Mouse (Mus musculus) kidney, embryonic 16.5 days (tissue): ENCODE measurements at regions not wholly inside any gene's neighbourhood (a gene's known extent, or its start where the extent isn't known, plus 50 kb on each side); places are given as distances from the start of the nearest gene placed in this dataset.

Experiments
- ATAC-seq: fragments of 200-750 bp; cut with Nextera tagmentation; 2 replicates; pipeline ENCODE4 v1.8.0; 2017; ENCODE audit warnings: moderate TSS enrichment; ENCODE audit not compliant: low FRiP score, low TSS enrichment
- H3K27ac ChIP-seq: fragments of 300-500 bp; sonication (generic); 2 replicates; pipeline ENCODE4 v1.5.1; 2014; ENCODE audit warnings: low read length
- H3K27me3 ChIP-seq: fragments of 300-500 bp; sonication (generic); 2 replicates; pipeline ENCODE4 v1.6.1; 2014; ENCODE audit warnings: low read length, control low read depth, mixed read lengths; ENCODE audit not compliant: insufficient read depth
- H3K36me3 ChIP-seq: fragments of 300-500 bp; sonication (generic); 2 replicates; pipeline ENCODE4 v1.6.1; 2014; ENCODE audit warnings: low read length, control low read depth, mixed read lengths; ENCODE audit not compliant: insufficient read depth
- H3K4me1 ChIP-seq: fragments of 300-500 bp; sonication (generic); 2 replicates; pipeline ENCODE4 v1.6.1; 2014; ENCODE audit warnings: low read length, control low read depth, mixed read lengths; ENCODE audit not compliant: insufficient read depth
- H3K4me2 ChIP-seq: fragments of 300-500 bp; sonication (generic); replicated peaks from 2 replicates; pipeline ENCODE4 v1.6.1; 2014; ENCODE audit warnings: low read depth, low read length
- H3K4me3 ChIP-seq: fragments of 300-500 bp; sonication (generic); 2 replicates; pipeline ENCODE4 v1.5.1; 2014; ENCODE audit warnings: mild to moderate bottlenecking, low read length
- H3K9ac ChIP-seq: fragments of 300-500 bp; sonication (generic); replicated peaks from 2 replicates; pipeline ENCODE4 v1.6.1; 2014; ENCODE audit warnings: low read length
- H3K9me3 ChIP-seq: fragments of 300-500 bp; sonication (generic); 2 replicates; pipeline ENCODE4 v1.6.1; 2016; ENCODE audit warnings: low read length, control low read depth
- WGBS: fragments of 180-500 bp; shearing (Covaris S2); extraction: QIAGEN DNeasy Blood & Tissue Kit; methylation state at CpG from one replicate; pipeline ENCODE4 v1.1.7; 2014; 5-methylcytosine and 5-hydroxymethylcytosine counted together

GRCm38 (mm10) chr7:95924805-95925204 lies 246.2 kb upstream of the Tenm4 start:
- ATAC-seq, result 0 out of 2 replicates have a peak, but pooled peaks have one; percentile 75
- no peaks in the 10 kb centered on the region for H3K4me1 ChIP-seq
- H3K9ac ChIP-seq, result no peak overlapping the region
- H3K9me3 ChIP-seq, result no peaks in the 10 kb centered on the region
- H3K4me2 ChIP-seq, result no peak overlapping the region
- 41% methylated on average over 2 of the region's 2 CpGs for WGBS
- no peak overlapping the region for H3K27ac ChIP-seq
- no peaks in the 10 kb centered on the region for H3K36me3 ChIP-seq
- no peaks in the 10 kb centered on the region for H3K27me3 ChIP-seq
- H3K4me3 ChIP-seq, result no peak overlapping the region

GRCm38 (mm10) chr7:95926119-95927039 lies 244.7 kb upstream of the Tenm4 start:
- Histone ChIP-seq H3K9ac (no peak overlapping the region), H3K27me3 (no peaks in the 10 kb centered on the region), H3K9me3 (no peaks in the 10 kb centered on the region), H3K4me3 (no peak overlapping the region), H3K36me3 (no peaks in the 10 kb centered on the region), H3K4me1 (no peaks in the 10 kb centered on the region), H3K27ac (no peak overlapping the region), H3K4me2 (no peak overlapping the region)
- no peak for ATAC-seq
- 81% methylated on average over 6 of the region's 6 CpGs for WGBS

GRCm38 (mm10) chr7:95936599-95936998 lies 234.4 kb upstream of the Tenm4 start:
- Histone ChIP-seq H3K27me3 (no peaks in the 10 kb centered on the region), H3K9ac (no peak overlapping the region), H3K27ac (no peak overlapping the region), H3K9me3 (no peaks in the 10 kb centered on the region), H3K36me3 (no peaks in the 10 kb centered on the region), H3K4me2 (no peak overlapping the region), H3K4me3 (no peak overlapping the region), H3K4me1 (no peaks in the 10 kb centered on the region)
- WGBS, result 82% methylated on average over 5 of the region's 5 CpGs
- no peak for ATAC-seq

- Histone ChIP-seq H3K4me1 (no peaks in the 10 kb centered on the region), H3K9ac (no peak overlapping the region), H3K27me3 (no peaks in the 10 kb centered on the region), H3K27ac (no peak overlapping the region), H3K4me3 (no peak overlapping the region), H3K4me2 (no peak overlapping the region), H3K36me3 (no peaks in the 10 kb centered on the region), H3K9me3 (0 out of 2 replicates have a peak, but pooled peaks cover 3% of the 10 kb centered on the region)
- WGBS, result 73% methylated on average over 6 of the region's 6 CpGs
- ATAC-seq, result no peak
These were observed 227.6 kb upstream of the Tenm4 start for GRCm38 (mm10) chr7:95943420-95943819.

- H3K4me2 ChIP-seq, result no peak overlapping the region
- H3K4me3 ChIP-seq, result no peak overlapping the region
- no peaks in the 10 kb centered on the region for H3K27me3 ChIP-seq
- H3K27ac ChIP-seq, result no peak overlapping the region
- H3K4me1 ChIP-seq, result no peaks in the 10 kb centered on the region
- H3K9me3 ChIP-seq, result no peaks in the 10 kb centered on the region
- ATAC-seq, result no peak
- no peaks in the 10 kb centered on the region for H3K36me3 ChIP-seq
- 75% methylated on average over 2 of the region's 2 CpGs for WGBS
- H3K9ac ChIP-seq, result no peak overlapping the region
These were observed 218.7 kb upstream of the Tenm4 start for GRCm38 (mm10) chr7:95952395-95952794.

- ATAC-seq, result no peak; the same call in 1 of the 2 replicates
- Histone ChIP-seq H3K27ac (no peak overlapping the region), H3K27me3 (no peaks in the 10 kb centered on the region), H3K36me3 (no peaks in the 10 kb centered on the region), H3K4me1 (no peaks in the 10 kb centered on the region), H3K4me3 (no peak overlapping the region), H3K9me3 (no peaks in the 10 kb centered on the region), H3K4me2 (no peak overlapping the region), H3K9ac (no peak overlapping the region)
- WGBS, result 84% methylated on average over 2 of the region's 2 CpGs
These were observed 216.5 kb upstream of the Tenm4 start for GRCm38 (mm10) chr7:95954511-95954910.

- no peak for ATAC-seq
- Histone ChIP-seq H3K4me1 (no peaks in the 10 kb centered on the region), H3K9me3 (no peaks in the 10 kb centered on the region), H3K27me3 (no peaks in the 10 kb centered on the region), H3K9ac (no peak overlapping the region), H3K27ac (no peak overlapping the region), H3K36me3 (no peaks in the 10 kb centered on the region), H3K4me3 (no peak overlapping the region), H3K4me2 (no peak overlapping the region)
- WGBS, result 72% methylated on average over 2 of the region's 2 CpGs
These were observed 215.9 kb upstream of the Tenm4 start for GRCm38 (mm10) chr7:95955119-95955518.

- Histone ChIP-seq H3K36me3 (no peaks in the 10 kb centered on the region), H3K27ac (no peak overlapping the region), H3K9me3 (no peaks in the 10 kb centered on the region), H3K27me3 (no peaks in the 10 kb centered on the region), H3K4me1 (no peaks in the 10 kb centered on the region), H3K4me2 (no peak overlapping the region), H3K4me3 (no peak overlapping the region), H3K9ac (no peak overlapping the region)
- no peak for ATAC-seq
- 71% methylated on average over 4 of the region's 4 CpGs for WGBS
These were observed 212.0 kb upstream of the Tenm4 start for GRCm38 (mm10) chr7:95959068-95959467.

GRCm38 (mm10) chr7:95971863-95972262 lies 199.2 kb upstream of the Tenm4 start:
- no peaks in the 10 kb centered on the region for H3K9me3 ChIP-seq
- H3K36me3 ChIP-seq, result no peaks in the 10 kb centered on the region
- no peaks in the 10 kb centered on the region for H3K27me3 ChIP-seq
- H3K4me2 ChIP-seq, result no peak overlapping the region
- 0 out of 2 replicates have a peak, but pooled peaks have one; percentile 35 for ATAC-seq
- 0 out of 2 replicates have a peak, but pooled peaks cover 3% of the 10 kb centered on the region for H3K4me1 ChIP-seq
- no peak overlapping the region for H3K27ac ChIP-seq
- WGBS, result 67% methylated on average over 7 of the region's 7 CpGs
- H3K4me3 ChIP-seq, result no peak overlapping the region
- no peak overlapping the region for H3K9ac ChIP-seq

GRCm38 (mm10) chr7:95974085-95974484 lies 197.0 kb upstream of the Tenm4 start:
- 53% methylated on average over 2 of the region's 2 CpGs for WGBS
- 0 out of 2 replicates have a peak, but pooled peaks cover 3% of the 10 kb centered on the region for H3K4me1 ChIP-seq
- no peaks in the 10 kb centered on the region for H3K27me3 ChIP-seq
- no peaks in the 10 kb centered on the region for H3K36me3 ChIP-seq
- no peak overlapping the region for H3K4me3 ChIP-seq
- ATAC-seq, result no peak
- H3K9me3 ChIP-seq, result no peaks in the 10 kb centered on the region
- H3K9ac ChIP-seq, result no peak overlapping the region
- no peak overlapping the region for H3K27ac ChIP-seq
- no peak overlapping the region for H3K4me2 ChIP-seq
